Mouse (Mus musculus) liver, adult 2 months (tissue): Measurements from ENCODE around the gene Nlrx1. TPM values are rescaled to one million over a fixed set of nuclear protein-coding genes. Genes with fewer than 3 reads are reported as not detected.
A peak's percentile ranks its signal among the peaks of the same experiment; 100 is the strongest.

Source experiments
- DNase-seq: peaks from one replicate; pipeline ENCODE4 v3.0.0-alpha.2; 2011; ENCODE audit warnings: low read depth, low spot score; ENCODE audit errors: extremely low read depth
- H3K27ac ChIP-seq: fragments of 200-500 bp; replicated peaks from 2 replicates; pipeline ENCODE4 v1.5.1; 2012; ENCODE audit warnings: low read depth, mild to moderate bottlenecking, control low read depth, inconsistent platforms, low read length; ENCODE audit not compliant: insufficient read depth
- H3K27me3 ChIP-seq: fragments of 200-500 bp; 2 replicates; pipeline ENCODE4 v1.6.1; 2012; ENCODE audit warnings: mild to moderate bottlenecking, moderate library complexity, low read length, inconsistent platforms; ENCODE audit not compliant: control insufficient read depth, insufficient read depth
- H3K36me3 ChIP-seq: fragments of 200-500 bp; 2 replicates; pipeline ENCODE4 v1.6.1; 2012; ENCODE audit warnings: low read length, inconsistent platforms; ENCODE audit not compliant: control insufficient read depth, insufficient read depth
- H3K4me1 ChIP-seq: fragments of 200-500 bp; 2 replicates; pipeline ENCODE4 v1.6.1; 2011; ENCODE audit warnings: low read length; ENCODE audit not compliant: control insufficient read depth, insufficient read depth
- H3K4me3 ChIP-seq: fragments of 200-500 bp; 2 replicates; pipeline ENCODE4 v1.5.1; 2011; ENCODE audit warnings: low read depth, mild to moderate bottlenecking, control low read depth, low read length, moderate library complexity; ENCODE audit not compliant: insufficient read depth
- H3K79me2 ChIP-seq: fragments of 200-500 bp; 2 replicates; pipeline ENCODE4 v1.6.1; 2012; ENCODE audit warnings: inconsistent platforms, mild to moderate bottlenecking, low read length, moderate library complexity; ENCODE audit not compliant: control insufficient read depth, insufficient read depth
- H3K9ac ChIP-seq: fragments of 200-500 bp; 2 replicates; pipeline ENCODE4 v1.6.1; 2012; ENCODE audit warnings: low read depth, mild to moderate bottlenecking, control low read depth, inconsistent platforms, low read length
- CTCF ChIP-seq: fragments of 200-500 bp; IDR thresholded peaks from 2 replicates; pipeline ENCODE4 v1.5.1; 2011; ENCODE audit warnings: low read depth, low read length, control low read depth
- POLR2A ChIP-seq: fragments of 200-500 bp; IDR thresholded peaks from 2 replicates; pipeline ENCODE4 v1.6.1; 2011; ENCODE audit warnings: low read length, control low read depth; ENCODE audit not compliant: insufficient read depth; ENCODE audit errors: extremely low read depth
- WGBS: fragments of 180-500 bp; shearing (Covaris S2); methylation state at CpG from one replicate; pipeline ENCODE4 v1.1.7; 2018; 5-methylcytosine and 5-hydroxymethylcytosine counted together
- polyA plus RNA-seq: library from polyadenylated mRNA; depleted of rRNA; stranded (reverse); fragments of >200 nt; gene quantifications from 2 replicates; pipeline ENCODE4 v1.2.3, GENCODE M21; 2012; rRNA removed
- total RNA-seq: library from RNA; depleted of rRNA; stranded (reverse); fragments of >200 nt; gene quantifications from 2 replicates; pipeline ENCODE4 v1.2.3, GENCODE M21; 2014; rRNA removed

Gene Nlrx1
- total RNA-seq (3.5 and 5.6 TPM in 2 replicates), polyA plus RNA-seq (8.6 and 10.0 TPM in 2 replicates)

DNA sequence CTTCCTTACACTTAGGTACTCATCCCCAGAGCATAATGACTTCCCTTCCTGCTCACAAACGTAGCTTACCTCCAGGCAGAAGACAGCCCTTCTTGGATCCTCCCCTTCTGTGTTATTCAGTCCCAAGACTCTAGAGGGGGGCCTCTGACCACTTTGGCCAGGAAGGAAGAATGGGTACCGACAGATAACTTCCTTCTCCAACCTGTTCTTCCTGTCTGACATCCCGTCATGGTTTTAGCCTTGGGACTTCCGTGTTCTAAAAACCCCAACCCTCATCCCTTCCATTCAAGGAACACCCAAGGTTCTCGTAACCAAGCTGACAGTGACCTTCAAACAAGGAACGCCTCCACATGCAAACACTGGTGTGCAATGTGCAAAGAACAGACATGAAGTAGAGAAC, at the start of gene Nlrx1:
Gene Nlrx1, minus strand, starts transcription at position 168 of the 400 bp plus-strand sequence.
- Histone ChIP-seq H3K27me3 (no peaks in the 10 kb centered on the region), H3K9ac (peak within 1 kb of the TSS; percentile 92), H3K36me3 (no peaks in the 10 kb centered on the region), H3K79me2 (no peaks in the 10 kb centered on the region), H3K4me3 (peak within 1 kb of the TSS; percentile 63), H3K27ac (peak within 1 kb of the TSS; percentile 58), H3K4me1 (peaks cover 8% of the 10 kb centered on the region)
- 76% methylated on average over 6 of the region's 6 CpGs for WGBS
- no peak for TF ChIP-seq POLR2A
- no peak for TF ChIP-seq CTCF
- DNase-seq = no peak

DNA sequence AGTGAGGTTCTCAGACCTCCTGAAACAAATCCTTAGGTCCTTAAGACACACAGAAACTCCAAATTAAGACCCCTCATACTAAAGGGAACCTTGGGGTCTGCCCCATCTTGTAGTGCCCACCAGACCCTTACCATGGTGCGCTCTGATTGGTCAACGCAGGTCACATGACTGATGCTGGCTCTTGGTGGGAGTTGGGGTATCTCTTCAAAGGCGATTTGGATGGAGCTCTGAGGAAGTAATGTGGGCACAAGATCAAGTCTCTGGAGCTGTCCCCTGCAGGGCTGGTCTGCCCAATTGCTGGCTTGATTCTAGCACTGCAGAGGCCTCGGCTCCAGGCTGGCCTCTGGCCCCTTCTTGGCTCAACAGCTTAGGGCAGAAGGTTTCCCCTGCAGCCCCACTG, 49.1 kb upstream of the Nlrx1 start:
- peaks cover 30% of the 10 kb centered on the region; the same call in 1 of the 2 replicates for H3K36me3 ChIP-seq
- no peak for DNase-seq

DNA sequence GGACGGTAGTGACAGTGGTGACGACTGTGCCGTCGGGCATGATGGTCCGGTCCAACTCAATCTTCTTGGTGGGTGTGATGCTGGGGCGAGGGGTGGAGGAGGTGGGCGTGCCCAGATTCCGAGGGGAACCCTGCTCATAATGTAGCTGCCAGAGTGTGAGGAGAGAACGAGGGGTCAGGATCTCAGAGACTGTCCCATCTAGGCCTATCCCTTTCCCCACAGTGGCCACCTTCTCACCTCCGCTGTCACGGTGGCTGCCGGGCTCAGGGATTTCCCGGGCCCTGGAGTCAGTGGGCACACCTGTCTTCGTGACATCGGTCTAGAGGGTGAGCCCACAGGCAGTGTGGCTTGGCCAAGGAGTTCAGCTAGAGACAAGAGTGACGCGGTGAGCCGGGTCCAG, 46.5 kb upstream of the Nlrx1 start:
- 95% methylated on average over 18 of the region's 18 CpGs for WGBS
- Histone ChIP-seq H3K9ac (no peak overlapping the region), H3K79me2 (peaks cover 17% of the 10 kb centered on the region), H3K4me3 (no peak overlapping the region), H3K27ac (no peak overlapping the region), H3K36me3 (peaks cover 41% of the 10 kb centered on the region; the same call in 1 of the 2 replicates), H3K27me3 (no peaks in the 10 kb centered on the region), H3K4me1 (peaks cover 11% of the 10 kb centered on the region)
- no peak for DNase-seq
- TF ChIP-seq CTCF (no peak), POLR2A (no peak)

More for the DNA sequence above, 49.1 kb upstream of the Nlrx1 start:
- peak overlapping the region; percentile 85 for H3K27ac ChIP-seq
- H3K9ac ChIP-seq = peak overlapping the region; percentile 50
- TF ChIP-seq POLR2A (no peak), CTCF (no peak)
- H3K4me1 ChIP-seq = peaks cover 13% of the 10 kb centered on the region
- 64% methylated on average over 4 of the region's 4 CpGs for WGBS
- no peaks in the 10 kb centered on the region for H3K27me3 ChIP-seq
- peaks cover 18% of the 10 kb centered on the region for H3K79me2 ChIP-seq
- peak overlapping the region; percentile 98; the same call in 1 of the 2 replicates for H3K4me3 ChIP-seq

DNA sequence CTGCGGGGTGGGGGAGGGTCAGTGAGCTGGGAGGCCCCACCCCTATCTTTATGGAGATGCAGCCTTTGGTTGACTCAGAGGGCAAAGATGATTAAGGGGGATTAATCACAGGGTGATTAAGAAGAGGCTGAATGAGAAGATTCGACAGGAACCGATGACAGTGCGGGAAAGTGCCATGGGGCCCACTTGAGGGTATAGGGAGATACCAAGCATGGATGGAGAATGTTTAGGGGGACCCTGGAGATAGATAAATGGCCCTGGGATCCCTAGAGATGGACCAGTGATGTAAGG, 45.8 kb upstream of the Nlrx1 start:
- Histone ChIP-seq H3K36me3 (peaks cover 41% of the 10 kb centered on the region; the same call in 1 of the 2 replicates), H3K79me2 (peaks cover 10% of the 10 kb centered on the region; the same call in 1 of the 2 replicates), H3K27me3 (no peaks in the 10 kb centered on the region), H3K9ac (no peak overlapping the region), H3K27ac (no peak overlapping the region), H3K4me3 (no peak overlapping the region), H3K4me1 (peaks cover 15% of the 10 kb centered on the region)
- no peak for TF ChIP-seq POLR2A
- no peak for TF ChIP-seq CTCF
- no peak for DNase-seq
- WGBS = 90% methylated on average over 4 of the region's 4 CpGs

DNA sequence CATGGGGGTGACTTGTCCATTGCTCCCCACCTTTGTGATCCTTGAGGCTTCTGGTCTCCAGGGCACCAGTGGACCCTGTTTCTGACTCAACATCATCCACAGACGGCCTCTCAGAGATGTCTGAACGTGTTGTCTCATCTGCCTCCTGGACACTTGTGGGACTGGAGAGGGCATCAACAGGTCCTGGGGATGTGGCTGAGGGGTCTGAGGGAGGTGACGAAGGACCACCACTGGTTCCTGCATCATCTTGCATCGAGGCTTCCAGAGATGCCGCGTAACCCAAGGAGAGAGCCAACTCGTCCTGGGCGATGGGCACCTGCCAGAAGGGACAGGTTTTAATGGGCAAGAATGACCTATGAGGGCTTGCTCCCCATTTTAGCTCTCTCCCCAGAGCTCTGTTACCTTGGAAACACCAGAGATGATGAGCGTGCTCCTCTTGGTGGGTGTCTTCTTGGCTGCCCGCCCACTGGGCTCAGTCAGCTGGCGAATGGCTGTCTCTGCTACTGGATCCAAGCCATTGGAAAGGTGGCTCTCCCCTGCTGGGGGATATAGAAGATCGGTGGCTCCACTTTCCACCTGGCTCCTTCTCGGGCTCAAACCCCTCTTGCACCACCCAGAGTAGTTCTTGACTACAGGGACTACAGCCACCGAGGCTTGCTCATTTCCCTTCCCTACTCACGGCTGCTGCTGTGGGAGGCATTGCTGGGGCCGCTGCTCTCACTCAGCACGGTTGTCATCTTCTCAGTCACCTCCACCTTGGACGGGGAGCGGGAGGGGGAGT, 45.3 kb upstream of the Nlrx1 start:
- H3K79me2 ChIP-seq = peaks cover 10% of the 10 kb centered on the region; the same call in 1 of the 2 replicates
- DNase-seq = no peak
- no peaks in the 10 kb centered on the region for H3K27me3 ChIP-seq
- H3K27ac ChIP-seq = no peak overlapping the region
- H3K4me3 ChIP-seq = no peak overlapping the region
- TF ChIP-seq POLR2A (no peak), CTCF (no peak)
- no peak overlapping the region for H3K9ac ChIP-seq
- H3K36me3 ChIP-seq = peaks cover 41% of the 10 kb centered on the region; the same call in 1 of the 2 replicates
- WGBS = 90% methylated on average over 19 of the region's 19 CpGs
- H3K4me1 ChIP-seq = peaks cover 15% of the 10 kb centered on the region
